17 mouse cellular contexts compared by ENCODE assay signal in genomic region chr17:81150730-81151129, GRCm38 (mm10).
DNase-seq lines count a peak whose midpoint lies in the region; ATAC-seq lines count a peak whose summit lies in the region.
"Had no signal": no experiment of that assay in that cellular context is flagged by ENCODE, and none has a peak within 500 bp of the region (broad histone marks: within the 10 kb centered on the region; RNA-seq: fewer than 3 reads in every experiment).

No protein-coding gene starts in this region.

- peak; percentile 20 for DNase-seq in ovary, postnatal 14 days (ENCODE audit: low spot score)
- no peak for DNase-seq in ovary, adult 18-20 months (ENCODE audit: low spot score)
- DNase-seq in layer of hippocampus, adult 9-10 months (ENCODE audit: low spot score): peak; percentile 30
- peak; percentile 20 for DNase-seq in left cerebral cortex, postnatal 4 days
- DNase-seq in thymus, postnatal 0 days (ENCODE audit: low spot score): no peak
- DNase-seq in kidney, adult 9 months: no peak
- DNase-seq: cerebellum, adult 9-11 months; kidney, postnatal 14 days; lung, adult 18-20 months; midbrain, embryonic 14.5 days; thymus, adult 2 months had no signal

- no peak overlapping the region for H3K27ac ChIP-seq in liver, embryonic 12.5 days
- H3K27ac ChIP-seq: embryonic facial prominence, embryonic 10.5 days; heart, embryonic 13.5 days; limb, embryonic 12.5 days; macrophage had no signal

- intact Hi-C loops in left cerebral cortex, postnatal 4 days (cut with DNase I): no loop called here

- H3K27me3 ChIP-seq in liver, embryonic 12.5 days (replicated peaks): no peaks in the 10 kb centered on the region
- H3K27me3 ChIP-seq: heart, embryonic 13.5 days; limb, embryonic 12.5 days had no signal

- H3K4me3 ChIP-seq in liver, embryonic 12.5 days: no peak overlapping the region
- H3K4me3 ChIP-seq: embryonic facial prominence, embryonic 10.5 days; heart, embryonic 13.5 days; limb, embryonic 12.5 days had no signal

- no peak for ATAC-seq in liver, embryonic 12.5 days
- ATAC-seq: intestine, embryonic 16.5 days had no signal

- H3K9me3 ChIP-seq in liver, embryonic 12.5 days (replicated peaks): no peaks in the 10 kb centered on the region
- H3K9me3 ChIP-seq: embryonic facial prominence, embryonic 10.5 days; heart, embryonic 13.5 days; limb, embryonic 12.5 days had no signal

- H3K4me1 ChIP-seq in liver, embryonic 12.5 days: no peaks in the 10 kb centered on the region
- H3K4me1 ChIP-seq: embryonic facial prominence, embryonic 10.5 days; heart, embryonic 13.5 days; limb, embryonic 12.5 days had no signal

- H3K36me3 ChIP-seq in liver, embryonic 12.5 days: no peaks in the 10 kb centered on the region
- H3K36me3 ChIP-seq: embryonic facial prominence, embryonic 10.5 days; heart, embryonic 13.5 days; limb, embryonic 12.5 days had no signal

- no peak overlapping the region for H3K4me2 ChIP-seq in liver, embryonic 12.5 days
- H3K4me2 ChIP-seq: heart, embryonic 13.5 days; limb, embryonic 12.5 days had no signal

- no peak overlapping the region for H3K9ac ChIP-seq in liver, embryonic 12.5 days
- H3K9ac ChIP-seq: heart, embryonic 13.5 days; limb, embryonic 12.5 days had no signal

- 70% methylated on average over 4 of the region's 4 CpGs for WGBS in liver, embryonic 12.5 days (ENCODE audit: insufficient replicate concordance)

Comparison
In these comparisons a context has a peak if more than half of its experiments do, and no peak if none do; other contexts are left out.
1. DNase-seq: peak in ovary, postnatal 14 days (single experiment), layer of hippocampus, adult 9-10 months (single experiment) and left cerebral cortex, postnatal 4 days (single experiment); none in ovary, adult 18-20 months (single experiment), thymus, postnatal 0 days (single experiment) and kidney, adult 9 months (single experiment).